Mouse (Mus musculus) heart, postnatal 0 days (tissue): Measurements from ENCODE around the gene Slc9a5.

Source experiments
- CTCF ChIP-seq: IDR thresholded peaks from 2 replicates; pipeline ENCODE4 v1.5.1; 2016; ENCODE audit warnings: antibody characterized with exemption, control low read depth, low read depth
- EP300 ChIP-seq: IDR thresholded peaks from 2 replicates; pipeline ENCODE4 v1.6.1; 2016; ENCODE audit warnings: antibody characterized with exemption, low read depth

DNA sequence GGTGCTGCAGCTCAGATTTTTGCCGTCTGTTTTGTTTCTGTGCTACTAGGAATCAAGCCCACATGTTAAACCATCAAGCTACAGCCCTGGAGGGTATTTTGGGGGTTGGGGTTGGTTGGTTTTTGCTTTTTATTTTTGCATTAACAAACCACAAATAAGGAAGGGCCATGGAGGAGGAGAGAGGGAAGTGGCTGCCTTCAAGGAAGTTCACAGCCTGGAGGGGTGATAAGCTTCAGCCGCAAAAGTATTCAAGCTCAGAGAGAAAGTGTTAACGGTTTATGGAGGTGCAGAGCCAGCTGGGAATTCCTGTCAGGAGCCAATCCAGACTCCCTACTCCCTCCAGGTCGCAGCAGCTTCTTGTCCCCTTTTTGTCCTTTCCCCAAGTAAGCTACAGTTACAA is 9.7 kb upstream of the Slc9a5 start:
- no peak for TF ChIP-seq CTCF
- TF ChIP-seq EP300: no peak
